Mouse (Mus musculus): Measurements from ENCODE around the gene Stk33. TPM values are rescaled to one million over a fixed set of nuclear protein-coding genes. Genes with fewer than 3 reads are reported as not detected.

The Stk33 gene
- polyA plus RNA-seq, 1 experiment from 2014 or later, result 0.56 TPM

- H3K27me3 ChIP-seq (ENCODE audit: low read depth, poor library complexity, severe bottlenecking), result no peaks in the 10 kb centered on the region
- H3K9me3 ChIP-seq (replicated peaks), result no peaks in the 10 kb centered on the region
- DNase-seq (ENCODE audit: low spot score), result no peak
- WGBS, result 66% methylated on average over 4 of the region's 4 CpGs
- no peaks in the 10 kb centered on the region for H3K36me3 ChIP-seq
- H3K4me1 ChIP-seq, result no peaks in the 10 kb centered on the region
- no peak overlapping the region for H3K27ac ChIP-seq
- no peak overlapping the region for H3K4me3 ChIP-seq
These were observed 112.1 kb downstream of the Stk33 start for GRCm38 (mm10) chr7:109326813-109327212.

GRCm38 (mm10) chr7:109325731-109326130 lies 113.2 kb downstream of the Stk33 start:
- Histone ChIP-seq H3K9me3 (replicated peaks) (no peaks in the 10 kb centered on the region), H3K27me3 (ENCODE audit: low read depth, poor library complexity, severe bottlenecking) (no peaks in the 10 kb centered on the region), H3K36me3 (no peaks in the 10 kb centered on the region), H3K4me3 (no peak overlapping the region), H3K4me1 (no peaks in the 10 kb centered on the region), H3K27ac (no peak overlapping the region)
- WGBS, result 94% methylated on average over 3 of the region's 3 CpGs
- DNase-seq (ENCODE audit: low spot score), result no peak

DNA sequence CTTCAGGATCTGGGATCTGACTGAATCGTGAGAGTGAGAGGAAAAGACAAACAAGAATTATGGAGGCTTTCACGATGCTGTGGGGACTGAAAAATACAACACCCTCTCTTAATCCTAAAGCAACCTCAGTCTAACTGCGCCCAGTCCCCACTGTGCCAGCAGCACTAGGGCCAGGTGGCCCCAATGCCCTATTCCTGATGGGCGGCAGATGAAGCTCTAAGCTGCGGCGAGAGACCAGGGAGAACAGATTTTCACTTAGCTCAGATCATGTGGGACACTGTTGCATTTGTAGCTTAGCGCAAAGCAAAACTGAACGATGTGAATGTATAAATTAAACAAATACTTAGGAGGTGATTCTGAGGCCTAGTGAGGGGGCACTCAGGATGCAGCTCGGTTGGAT lies 113.7 kb downstream of the Stk33 start:
- no peaks in the 10 kb centered on the region for H3K36me3 ChIP-seq
- WGBS, result 87% methylated on average over 9 of the region's 9 CpGs
- no peak overlapping the region for H3K27ac ChIP-seq

GRCm38 (mm10) chr7:109309506-109309905 lies 129.4 kb downstream of the Stk33 start:
- WGBS, result 95% methylated on average over 2 of the region's 2 CpGs
- Histone ChIP-seq H3K27ac (no peak overlapping the region), H3K4me3 (no peak overlapping the region), H3K4me1 (no peaks in the 10 kb centered on the region), H3K36me3 (no peaks in the 10 kb centered on the region), H3K9me3 (replicated peaks) (no peaks in the 10 kb centered on the region), H3K27me3 (ENCODE audit: low read depth, poor library complexity, severe bottlenecking) (no peaks in the 10 kb centered on the region)
- no peak for DNase-seq (ENCODE audit: low spot score)

More for the DNA sequence above, 113.7 kb downstream of the Stk33 start:
- Histone ChIP-seq H3K4me3 (no peak overlapping the region), H3K4me1 (no peaks in the 10 kb centered on the region), H3K9me3 (replicated peaks) (no peaks in the 10 kb centered on the region), H3K27me3 (ENCODE audit: low read depth, poor library complexity, severe bottlenecking) (no peaks in the 10 kb centered on the region)
- DNase-seq (ENCODE audit: low spot score), result no peak

DNA sequence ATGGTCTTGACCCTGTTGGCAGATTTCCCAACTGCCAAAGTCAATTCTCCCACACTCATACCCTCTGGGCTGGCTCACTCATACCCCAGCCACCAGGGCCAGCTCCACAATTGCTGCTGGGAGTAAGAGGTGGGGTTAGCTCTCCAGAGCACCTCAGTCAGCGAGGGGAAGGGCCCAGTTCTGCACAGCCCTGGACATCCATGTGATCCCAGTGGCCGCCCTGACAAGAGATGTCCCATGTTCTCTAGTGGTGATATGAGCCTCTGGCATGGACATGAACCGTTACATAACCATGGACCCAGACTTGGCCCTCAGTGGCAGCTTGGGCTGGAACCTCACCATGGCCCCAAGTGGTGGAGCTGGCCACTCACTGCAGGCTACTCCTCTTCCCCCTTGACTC lies 143.1 kb downstream of the Stk33 start:
- no peaks in the 10 kb centered on the region for H3K27me3 ChIP-seq (ENCODE audit: low read depth, poor library complexity, severe bottlenecking)
- H3K4me1 ChIP-seq, result no peaks in the 10 kb centered on the region
- DNase-seq (ENCODE audit: low spot score), result no peak
- no peaks in the 10 kb centered on the region for H3K36me3 ChIP-seq
- H3K27ac ChIP-seq, result no peak overlapping the region
- no peak overlapping the region for H3K4me3 ChIP-seq
- no peaks in the 10 kb centered on the region for H3K9me3 ChIP-seq (replicated peaks)
- WGBS, result 82% methylated on average over 3 of the region's 3 CpGs

DNA sequence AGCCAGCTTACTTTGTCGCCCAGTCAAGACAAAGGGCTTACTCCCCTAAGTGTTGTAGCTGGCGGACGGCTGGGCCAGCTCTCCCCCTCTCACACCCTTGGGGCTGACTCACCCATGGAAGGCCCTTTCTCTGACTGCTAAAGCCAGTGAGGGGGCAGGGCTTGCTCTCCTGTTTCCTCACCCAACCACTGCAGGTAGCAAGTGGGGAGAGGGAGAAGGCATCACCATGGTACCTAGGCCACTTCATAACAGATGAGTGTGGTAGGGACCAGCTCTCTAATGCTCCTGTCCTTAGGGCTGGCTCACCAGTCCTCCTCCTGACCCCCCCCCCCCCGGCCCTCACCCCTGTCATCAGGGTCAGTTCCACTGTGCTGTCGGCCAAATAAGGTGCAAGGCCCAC lies 143.5 kb downstream of the Stk33 start:
- no peaks in the 10 kb centered on the region for H3K9me3 ChIP-seq (replicated peaks)
- WGBS, result 78% methylated on average over 5 of the region's 5 CpGs

GRCm38 (mm10) chr7:109290501-109290900 lies 148.4 kb downstream of the Stk33 start:
- no peak for DNase-seq (ENCODE audit: low spot score)

More for the DNA sequence above, 143.5 kb downstream of the Stk33 start:
- DNase-seq (ENCODE audit: low spot score), result no peak
- Histone ChIP-seq H3K27ac (no peak overlapping the region), H3K36me3 (no peaks in the 10 kb centered on the region), H3K4me1 (no peaks in the 10 kb centered on the region), H3K27me3 (ENCODE audit: low read depth, poor library complexity, severe bottlenecking) (no peaks in the 10 kb centered on the region), H3K4me3 (no peak overlapping the region)

DNA sequence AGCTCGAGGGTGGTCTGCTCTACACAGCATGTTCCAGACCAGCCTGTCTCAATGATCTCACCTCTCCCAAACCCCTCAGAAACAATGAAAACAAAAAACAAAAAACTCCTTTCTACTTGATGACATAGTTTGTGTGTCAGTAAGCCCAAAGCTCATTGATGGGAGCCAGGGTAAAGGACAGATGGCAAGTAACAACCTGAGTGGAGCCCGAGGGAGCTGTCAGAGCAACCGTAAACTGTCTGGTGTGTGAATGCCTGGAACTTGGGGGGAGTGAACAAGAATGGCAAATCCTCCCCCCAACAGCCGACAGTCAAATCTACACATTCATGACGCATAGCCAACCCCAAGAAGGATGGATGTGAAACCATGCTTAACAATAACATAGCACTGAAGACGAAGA lies 149.8 kb downstream of the Stk33 start:
- no peak for DNase-seq (ENCODE audit: low spot score)
- H3K36me3 ChIP-seq, result no peaks in the 10 kb centered on the region
- H3K27ac ChIP-seq, result no peak overlapping the region
- H3K4me1 ChIP-seq, result no peaks in the 10 kb centered on the region
- H3K4me3 ChIP-seq, result no peak overlapping the region
- 74% methylated on average over 6 of the region's 6 CpGs for WGBS
- H3K9me3 ChIP-seq (replicated peaks), result no peaks in the 10 kb centered on the region
- H3K27me3 ChIP-seq (ENCODE audit: low read depth, poor library complexity, severe bottlenecking), result no peaks in the 10 kb centered on the region

More at GRCm38 (mm10) chr7:109290501-109290900, 148.4 kb downstream of the Stk33 start:
- H3K4me1 ChIP-seq, result no peaks in the 10 kb centered on the region
- H3K9me3 ChIP-seq (replicated peaks), result no peaks in the 10 kb centered on the region
- H3K36me3 ChIP-seq, result no peaks in the 10 kb centered on the region
- 40% methylated on average over 2 of the region's 2 CpGs for WGBS
- H3K27ac ChIP-seq, result no peak overlapping the region
- H3K4me3 ChIP-seq, result no peak overlapping the region
- H3K27me3 ChIP-seq (ENCODE audit: low read depth, poor library complexity, severe bottlenecking), result no peaks in the 10 kb centered on the region

DNA sequence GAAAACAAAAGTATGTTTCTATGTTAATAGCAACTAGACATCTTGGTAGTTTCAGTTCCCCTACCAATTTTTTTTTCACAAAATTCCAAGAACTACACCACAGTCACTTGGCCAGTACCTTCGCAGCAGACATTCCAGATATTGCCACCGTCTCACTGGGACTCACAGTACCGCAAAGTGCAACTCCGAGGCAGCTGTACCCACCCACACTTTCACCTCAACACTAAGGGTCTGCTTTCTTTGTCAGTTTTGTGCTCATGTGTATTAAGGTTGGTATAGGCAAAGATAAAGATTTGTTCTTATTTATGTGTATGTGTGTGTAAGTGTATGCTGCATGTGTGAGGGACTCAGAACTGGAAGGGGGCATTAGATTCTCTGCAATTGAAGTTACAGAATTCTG lies 156.8 kb downstream of the Stk33 start:
- peaks cover 11% of the 10 kb centered on the region for H3K4me1 ChIP-seq
- WGBS, result 91% methylated on average over 4 of the region's 4 CpGs
- no peaks in the 10 kb centered on the region for H3K27me3 ChIP-seq (ENCODE audit: low read depth, poor library complexity, severe bottlenecking)
- no peak overlapping the region for H3K4me3 ChIP-seq
- no peak overlapping the region for H3K27ac ChIP-seq
- H3K36me3 ChIP-seq, result no peaks in the 10 kb centered on the region
- no peak for DNase-seq (ENCODE audit: low spot score)
- no peaks in the 10 kb centered on the region for H3K9me3 ChIP-seq (replicated peaks)

DNA sequence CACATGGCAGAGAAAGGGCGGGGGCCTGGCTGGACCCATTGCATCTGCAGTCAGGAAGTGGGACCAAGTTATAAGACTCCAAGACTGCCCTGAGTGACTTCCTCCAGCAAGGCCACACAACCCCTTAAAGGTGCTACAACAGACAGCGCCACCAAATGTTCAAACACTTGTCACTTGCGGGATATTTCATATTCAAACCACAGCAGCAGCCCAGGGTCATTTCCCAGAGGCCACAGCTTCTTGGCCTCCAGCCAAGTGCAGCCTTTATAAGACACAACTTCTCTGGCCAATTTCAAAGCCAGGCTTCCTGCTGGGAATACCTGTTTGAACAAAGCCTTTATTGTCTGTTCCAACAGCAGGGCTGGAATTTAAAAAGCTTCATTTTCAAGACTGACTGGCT lies 162.3 kb downstream of the Stk33 start:
- WGBS, result 80% methylated on average over 3 of the region's 3 CpGs
- H3K27me3 ChIP-seq (ENCODE audit: low read depth, poor library complexity, severe bottlenecking), result no peaks in the 10 kb centered on the region
- DNase-seq (ENCODE audit: low spot score), result peak; percentile 38
- no peak overlapping the region for H3K4me3 ChIP-seq
- H3K27ac ChIP-seq, result 0 out of 2 replicates have a peak overlapping the region, but pooled peaks have one; percentile 63
- H3K4me1 ChIP-seq, result peaks cover 32% of the 10 kb centered on the region
- no peaks in the 10 kb centered on the region for H3K36me3 ChIP-seq
- H3K9me3 ChIP-seq (replicated peaks), result no peaks in the 10 kb centered on the region

- peak; percentile 25 for DNase-seq (ENCODE audit: low spot score)
- Histone ChIP-seq H3K27me3 (ENCODE audit: low read depth, poor library complexity, severe bottlenecking) (no peaks in the 10 kb centered on the region), H3K9me3 (replicated peaks) (no peaks in the 10 kb centered on the region), H3K27ac (peak overlapping the region; percentile 63; the same call in 1 of the 2 replicates), H3K36me3 (no peaks in the 10 kb centered on the region), H3K4me3 (no peak overlapping the region), H3K4me1 (peaks cover 32% of the 10 kb centered on the region)
- WGBS, result 87% methylated on average over 4 of the region's 4 CpGs
These were observed 163.0 kb downstream of the Stk33 start for GRCm38 (mm10) chr7:109275901-109276300.

DNA sequence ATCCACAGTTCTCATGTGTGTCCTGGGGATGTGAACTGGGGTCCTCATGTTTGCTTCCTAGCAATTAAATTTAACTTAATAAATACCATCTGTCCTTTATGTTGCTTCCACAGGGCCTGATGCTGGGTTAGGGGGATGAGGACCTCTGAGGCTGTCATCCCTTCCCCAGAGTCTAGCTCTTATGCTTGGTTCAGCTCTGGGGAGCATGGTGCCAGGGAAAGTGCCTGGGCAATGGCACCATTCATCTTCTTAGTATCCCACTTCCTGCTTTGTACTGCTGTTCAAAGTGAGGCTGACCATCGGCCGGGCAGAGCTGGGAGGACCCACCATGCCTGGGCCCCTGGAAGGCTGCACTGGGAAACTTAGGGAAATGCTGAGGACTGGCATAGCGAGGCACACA lies 163.7 kb downstream of the Stk33 start:
- Histone ChIP-seq H3K27ac (no peak overlapping the region), H3K27me3 (ENCODE audit: low read depth, poor library complexity, severe bottlenecking) (no peaks in the 10 kb centered on the region), H3K36me3 (no peaks in the 10 kb centered on the region), H3K9me3 (replicated peaks) (no peaks in the 10 kb centered on the region), H3K4me3 (no peak overlapping the region), H3K4me1 (peaks cover 28% of the 10 kb centered on the region)
- DNase-seq (ENCODE audit: low spot score), result peak; percentile 28
- WGBS, result 87% methylated on average over 3 of the region's 3 CpGs

DNA sequence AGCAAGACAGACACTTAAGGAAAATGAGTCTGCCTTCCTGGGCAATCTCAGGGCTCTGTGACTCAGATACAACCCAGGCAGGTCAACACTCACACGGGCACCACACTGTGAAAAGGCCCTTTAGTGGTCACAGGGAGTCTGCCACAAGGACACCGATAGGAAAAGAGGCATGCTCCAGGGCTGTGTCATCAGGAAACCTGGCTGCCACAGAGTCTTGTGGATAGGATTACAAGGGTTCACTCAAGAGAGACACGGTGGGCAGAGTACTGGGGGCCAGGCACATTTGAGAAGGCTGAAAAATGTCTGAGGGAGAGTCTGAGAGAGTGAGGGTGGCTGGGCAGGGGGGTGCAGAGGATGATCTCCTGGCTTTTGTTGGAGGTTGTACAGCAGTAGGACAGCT lies 164.6 kb downstream of the Stk33 start:
- 73% methylated on average over 3 of the region's 3 CpGs for WGBS
- DNase-seq (ENCODE audit: low spot score), result no peak
- Histone ChIP-seq H3K27ac (no peak overlapping the region), H3K4me3 (no peak overlapping the region), H3K27me3 (ENCODE audit: low read depth, poor library complexity, severe bottlenecking) (no peaks in the 10 kb centered on the region), H3K36me3 (no peaks in the 10 kb centered on the region), H3K9me3 (replicated peaks) (no peaks in the 10 kb centered on the region), H3K4me1 (peaks cover 26% of the 10 kb centered on the region)

GRCm38 (mm10) chr7:109269046-109269445 lies 169.8 kb downstream of the Stk33 start:
- no peaks in the 10 kb centered on the region for H3K9me3 ChIP-seq (replicated peaks)
- peaks cover 9% of the 10 kb centered on the region; the same call in 1 of the 2 replicates for H3K27me3 ChIP-seq (ENCODE audit: low read depth, poor library complexity, severe bottlenecking)
- no peak overlapping the region for H3K4me3 ChIP-seq
- H3K36me3 ChIP-seq, result no peaks in the 10 kb centered on the region
- no peak overlapping the region for H3K27ac ChIP-seq
- no peak for DNase-seq (ENCODE audit: low spot score)
- H3K4me1 ChIP-seq, result peaks cover 17% of the 10 kb centered on the region
- WGBS, result 78% methylated on average over 4 of the region's 4 CpGs

All from limb, embryonic 10.5 days (tissue).